Mouse (Mus musculus) gastrocnemius, postnatal 14 days (tissue): ENCODE results near the gene Sez6. TPM values are rescaled to one million over a fixed set of nuclear protein-coding genes. Genes with fewer than 3 reads are reported as not detected.

Experiments
- DNase-seq: peaks from one replicate; pipeline ENCODE4 v3.0.0; 2021; ENCODE audit warnings: mixed read lengths
- intact Hi-C: fragments of 180-260 bp; cut with DNase I; formaldehyde crosslinking; loops from one replicate; pipeline ENCODE4 v1.15.1; 2025; ENCODE audit warnings: low total_unique reads
- total RNA-seq, 2 experiments: library from RNA; stranded (reverse); gene quantifications; 2 replicates each; pipeline ENCODE4 v1.2.3; 2021

Gene Sez6
- total RNA-seq, 2 experiments from 2014 or later: 0.51 to 0.82 TPM

DNA sequence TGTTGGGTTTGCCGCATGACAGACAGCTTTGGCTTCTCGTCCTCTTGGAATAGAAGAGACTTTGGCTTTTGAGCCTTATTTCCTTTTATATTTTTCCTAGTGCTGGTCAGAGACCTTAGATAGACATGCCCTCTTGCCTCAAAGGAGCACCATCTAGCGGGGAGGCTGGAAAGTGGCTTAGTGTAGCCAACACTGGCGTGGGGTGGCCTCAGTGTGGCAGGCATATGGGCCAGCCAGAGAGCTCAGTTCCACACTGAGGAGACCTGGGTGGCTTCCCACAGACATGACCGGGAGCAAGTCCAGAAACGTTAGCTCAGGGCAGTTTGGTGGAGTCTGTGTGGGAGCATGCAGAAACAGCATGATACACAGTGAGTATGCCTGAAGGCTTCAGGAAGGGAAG is 40.1 kb downstream of the Sez6 start:
- no peak for DNase-seq
- intact Hi-C loops: no loop called here

DNA sequence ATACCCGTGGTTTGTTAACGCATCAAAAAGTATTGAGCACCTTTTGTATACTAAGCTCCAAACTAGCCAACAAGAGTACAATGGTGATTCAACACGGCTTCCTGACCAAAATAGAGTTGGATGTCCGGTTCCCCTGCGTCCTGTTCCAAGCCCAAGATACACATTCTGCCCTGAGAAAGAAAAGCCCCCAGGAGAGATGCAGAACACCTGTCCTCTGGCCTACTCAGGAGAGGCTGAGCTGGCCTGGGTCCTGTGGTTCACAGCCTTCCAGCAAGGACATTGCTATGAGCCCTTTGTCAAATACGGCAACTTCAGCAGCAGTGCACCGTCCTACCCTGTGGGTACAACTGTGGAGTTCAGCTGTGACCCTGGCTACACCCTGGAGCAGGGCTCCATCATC is 42.9 kb downstream of the Sez6 start:
- no peak for DNase-seq
- intact Hi-C loops: no loop called here

DNA sequence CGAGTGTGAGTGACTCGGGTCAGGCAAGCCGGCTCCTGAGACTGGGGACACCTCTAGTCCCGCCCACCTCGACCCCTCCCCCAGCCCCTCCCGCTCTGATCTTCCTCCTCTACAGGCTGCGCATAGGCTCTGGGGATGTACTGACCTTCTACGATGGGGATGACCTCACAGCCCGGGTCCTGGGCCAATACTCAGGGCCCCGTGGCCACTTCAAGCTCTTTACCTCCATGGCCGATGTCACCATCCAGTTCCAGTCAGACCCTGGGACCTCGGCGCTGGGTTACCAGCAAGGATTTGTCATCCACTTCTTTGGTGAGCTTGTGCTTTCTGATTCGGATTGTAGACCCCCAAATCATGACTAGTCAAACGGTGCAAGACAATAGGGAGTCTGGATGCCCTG is 43.7 kb downstream of the Sez6 start:
- no peak for DNase-seq
- intact Hi-C loops: no loop called here

DNA sequence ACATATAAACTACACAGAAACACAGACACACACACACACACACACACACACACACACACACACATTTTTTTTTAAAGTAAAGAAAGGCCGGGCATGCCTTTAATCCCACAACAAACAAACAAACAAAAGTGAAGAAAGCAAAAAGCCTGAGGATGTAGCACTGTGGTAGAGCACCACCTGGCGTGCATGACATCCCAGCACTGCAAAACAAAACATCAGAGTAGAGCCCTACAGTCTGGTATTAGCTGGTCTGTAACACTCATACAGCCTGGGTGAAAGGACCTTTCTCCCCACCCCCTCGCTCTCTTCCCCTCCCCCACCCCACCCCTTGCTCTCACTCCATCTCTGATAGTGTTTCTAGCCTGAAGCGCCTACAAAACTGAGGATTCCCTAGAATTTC is 45.3 kb downstream of the Sez6 start:
- DNase-seq: no peak
- intact Hi-C loops: no loop called here

DNA sequence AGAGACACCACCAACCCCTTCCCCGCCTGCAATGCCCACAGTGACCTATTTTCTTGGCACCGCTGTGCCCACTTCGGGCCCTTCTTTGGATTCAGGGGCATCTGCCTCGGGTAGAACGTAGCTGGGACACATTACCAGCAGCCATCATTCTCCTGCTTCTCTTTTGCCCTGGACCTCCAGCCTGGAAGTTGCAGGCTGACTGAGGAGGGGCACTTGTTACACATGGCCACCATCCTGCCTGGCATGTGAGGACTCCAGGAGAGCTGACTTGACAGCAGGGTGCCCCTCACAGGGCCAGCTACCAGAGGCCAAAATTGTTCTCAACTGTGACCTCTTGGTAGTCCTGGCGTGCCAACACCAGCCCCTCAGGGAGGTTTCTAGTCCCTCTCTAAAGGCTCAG is 47.6 kb downstream of the Sez6 start:
- intact Hi-C loops: no loop called here
- no peak for DNase-seq

GRCm38 (mm10) chr11:77979221-77979809 is 48.7 kb downstream of the Sez6 start:
- no peak for DNase-seq
- intact Hi-C loops: no loop called here

DNA sequence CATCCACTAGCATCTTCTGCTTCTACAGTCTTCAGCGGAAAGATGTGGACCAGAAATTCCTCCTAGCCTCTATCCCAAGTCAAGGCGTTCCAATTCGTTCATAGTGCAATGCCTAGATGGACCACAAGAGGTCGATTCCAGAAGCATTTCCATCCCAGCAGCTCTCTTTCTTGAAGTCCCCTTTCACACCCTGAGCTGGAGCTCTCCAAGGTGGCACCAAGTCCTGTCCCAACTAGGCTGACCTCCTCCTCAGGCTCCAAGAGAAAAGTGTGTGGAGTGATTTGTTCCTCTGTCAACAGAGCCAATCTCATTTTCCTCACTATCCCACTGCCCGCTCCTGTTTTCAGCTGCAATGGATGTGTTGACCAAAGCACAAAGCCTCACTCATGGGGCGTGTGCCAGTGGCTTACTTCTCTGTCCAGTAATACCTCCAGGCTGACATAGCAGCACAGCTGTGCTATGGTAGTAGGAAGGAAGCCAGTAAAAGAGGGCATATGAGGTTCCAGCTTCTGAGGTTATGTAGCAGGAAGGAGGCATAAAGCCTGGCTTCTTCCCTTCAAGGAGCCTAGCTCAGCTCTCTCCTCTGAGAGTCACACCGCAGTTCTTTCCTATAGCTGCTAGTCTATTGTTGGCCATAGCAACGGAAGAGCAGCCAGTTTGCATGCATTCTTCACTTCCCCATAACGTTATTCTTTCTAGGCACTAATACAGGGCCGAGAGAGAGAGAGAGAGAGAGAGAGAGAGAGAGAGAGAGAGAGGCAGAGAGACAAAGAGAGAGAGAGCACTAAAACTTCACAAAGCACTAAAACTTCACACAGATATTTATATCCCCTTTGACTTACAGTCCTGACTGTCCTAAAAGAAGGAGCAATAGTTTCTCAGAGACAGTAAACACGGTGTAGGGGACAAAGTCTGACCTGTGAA is 49.9 kb downstream of the Sez6 start:
- no peak for DNase-seq
- intact Hi-C loops: no loop called here

DNA sequence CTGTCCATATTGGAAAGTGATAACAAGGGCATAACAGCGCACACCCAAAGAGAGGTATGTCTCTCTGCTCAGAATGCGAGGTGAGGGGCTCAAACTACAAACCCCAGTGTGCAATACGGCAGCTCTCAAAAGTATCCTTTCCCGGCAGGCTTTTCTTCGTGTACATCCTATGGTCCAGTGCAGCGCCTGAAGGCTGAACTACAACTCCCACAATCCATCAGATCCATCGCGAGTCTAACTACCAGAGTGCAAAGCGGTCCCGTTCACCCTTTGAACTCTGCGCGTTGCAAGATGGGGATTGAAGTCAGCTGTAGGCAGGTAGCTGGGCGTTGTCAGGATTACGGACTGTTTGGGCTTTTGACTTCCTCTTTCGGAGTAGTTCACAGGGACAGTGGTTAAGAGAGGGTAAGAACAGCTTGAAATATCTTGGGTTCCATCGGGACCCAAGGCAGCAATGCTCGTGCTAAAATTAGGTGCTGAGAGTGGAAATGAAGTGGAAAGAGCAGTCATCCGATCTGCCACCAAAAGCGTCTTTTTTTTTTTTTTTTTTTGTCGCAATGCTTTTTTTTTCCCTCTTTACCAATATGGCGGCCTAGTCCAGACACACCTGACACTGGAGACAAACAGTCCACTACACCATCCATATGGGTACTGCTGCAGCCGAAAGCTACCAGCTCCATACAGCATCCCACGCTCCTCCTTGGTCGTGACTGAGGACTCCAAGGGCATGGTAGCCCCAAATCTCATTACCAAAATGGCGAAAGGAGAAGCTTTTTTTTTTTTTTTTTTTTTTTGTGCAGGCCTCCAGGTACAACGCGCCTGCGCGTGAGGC is 51.2 kb downstream of the Sez6 start:
- peak; percentile 90 for DNase-seq
- intact Hi-C loops: no loop called here

DNA sequence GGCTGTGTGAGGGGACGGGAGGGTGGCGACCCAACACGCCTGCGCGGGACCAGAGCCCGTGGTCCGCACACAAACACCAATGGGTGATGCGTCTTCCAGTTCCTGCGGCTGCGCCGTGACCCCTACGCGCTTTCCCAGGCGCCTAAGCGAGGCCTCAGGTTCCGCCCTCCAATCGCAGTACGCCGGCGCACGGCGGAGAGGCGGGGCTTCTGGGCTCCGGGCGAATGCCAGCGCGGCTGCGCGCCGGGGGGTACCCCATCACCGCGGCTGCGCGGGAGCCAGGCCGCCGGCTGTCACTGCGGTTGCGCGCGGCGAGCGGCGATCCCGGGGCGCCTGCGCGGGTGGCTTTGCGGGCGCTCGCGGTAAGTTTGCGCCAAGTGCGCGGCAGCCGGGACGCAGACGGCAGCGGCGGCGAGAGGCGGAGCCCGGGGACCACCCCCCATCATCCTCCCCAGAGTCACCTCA is 51.9 kb downstream of the Sez6 start, which contains the start of gene Phf12:
Gene Phf12, plus strand, starts transcription at position 314 of the 465 bp plus-strand sequence.
- intact Hi-C loops: no loop called here
- DNase-seq: peak; percentile 100

DNA sequence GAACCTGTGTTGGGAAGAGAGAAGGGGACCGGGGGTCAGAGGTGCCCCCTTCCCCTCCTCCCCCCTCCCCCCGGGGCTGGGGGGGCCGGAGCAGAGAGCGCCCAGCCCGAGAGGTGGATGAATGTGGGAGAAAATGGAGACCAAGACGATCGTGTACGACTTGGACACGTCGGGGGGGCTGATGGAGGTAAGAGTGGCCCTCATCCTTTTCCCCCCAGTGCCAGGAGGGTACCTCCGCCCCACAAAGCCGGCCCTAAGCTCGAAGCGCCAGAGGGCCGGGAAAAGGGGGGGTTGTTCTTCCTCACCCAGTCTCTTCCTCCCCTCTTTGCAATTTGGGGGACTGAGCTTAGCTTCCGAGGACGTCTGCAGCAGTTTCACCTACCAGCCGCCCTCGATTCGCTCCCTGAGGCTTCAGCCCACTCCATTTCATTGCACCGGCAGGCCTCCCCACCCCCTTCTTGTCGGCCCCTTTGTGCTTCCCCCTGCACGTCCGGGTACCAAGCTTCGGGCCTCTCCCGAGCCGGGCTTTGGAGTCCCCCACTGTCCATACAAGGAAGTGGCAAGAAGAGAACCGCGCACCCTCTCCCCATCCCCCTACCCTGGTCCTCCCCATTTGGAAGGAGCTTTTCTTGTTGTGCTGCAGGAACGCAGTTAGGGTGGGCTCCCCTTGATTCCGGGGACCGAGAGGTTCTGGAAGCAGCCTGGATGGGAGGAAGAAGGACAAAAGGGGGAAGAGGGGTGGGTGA is 52.8 kb downstream of the Sez6 start:
- intact Hi-C loops: no loop called here
- DNase-seq: peak; percentile 58

DNA sequence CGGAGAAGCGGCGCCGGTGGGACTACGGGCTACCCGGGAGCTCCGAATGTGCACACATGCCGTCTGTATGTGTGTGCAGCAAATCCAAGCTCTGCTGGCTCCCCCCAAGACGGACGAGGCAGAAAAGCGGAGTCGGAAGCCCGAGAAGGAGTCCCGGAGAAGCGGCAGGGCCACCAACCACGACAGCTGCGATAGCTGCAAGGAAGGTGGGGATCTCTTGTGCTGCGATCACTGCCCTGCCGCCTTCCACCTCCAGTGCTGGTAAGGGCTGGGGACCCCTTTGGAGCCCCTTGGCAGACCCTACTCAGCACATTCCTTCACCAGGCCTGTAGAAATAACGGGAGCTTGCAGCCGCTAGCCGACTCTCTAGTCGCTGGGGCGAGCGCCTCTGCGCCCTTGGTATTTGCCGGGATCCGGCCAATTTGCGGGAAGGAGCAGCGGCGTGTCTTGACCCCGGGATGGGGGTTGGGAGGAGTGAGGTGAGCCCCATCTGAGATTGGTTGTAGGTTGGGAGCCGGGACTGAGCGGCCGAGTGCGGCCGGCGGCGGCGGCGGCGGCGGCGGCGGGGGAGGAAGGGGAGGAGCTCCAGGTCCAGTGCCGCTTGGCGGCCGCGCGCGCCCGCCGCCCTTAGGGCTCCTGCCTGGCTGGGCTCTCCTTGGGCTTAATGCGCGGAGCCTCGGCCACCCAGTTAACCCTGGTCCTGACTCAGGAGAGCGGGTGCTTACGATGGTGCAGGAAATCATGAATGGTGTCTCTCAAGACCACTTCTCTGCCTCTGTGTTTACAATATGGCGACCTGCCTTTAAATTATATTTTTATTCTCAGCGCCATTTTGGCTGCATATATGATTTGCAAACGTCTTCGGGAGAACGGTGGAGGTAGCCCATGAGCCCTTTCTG is 53.6 kb downstream of the Sez6 start:
- peak; percentile 73 for DNase-seq
- intact Hi-C loops: no loop called here

DNA sequence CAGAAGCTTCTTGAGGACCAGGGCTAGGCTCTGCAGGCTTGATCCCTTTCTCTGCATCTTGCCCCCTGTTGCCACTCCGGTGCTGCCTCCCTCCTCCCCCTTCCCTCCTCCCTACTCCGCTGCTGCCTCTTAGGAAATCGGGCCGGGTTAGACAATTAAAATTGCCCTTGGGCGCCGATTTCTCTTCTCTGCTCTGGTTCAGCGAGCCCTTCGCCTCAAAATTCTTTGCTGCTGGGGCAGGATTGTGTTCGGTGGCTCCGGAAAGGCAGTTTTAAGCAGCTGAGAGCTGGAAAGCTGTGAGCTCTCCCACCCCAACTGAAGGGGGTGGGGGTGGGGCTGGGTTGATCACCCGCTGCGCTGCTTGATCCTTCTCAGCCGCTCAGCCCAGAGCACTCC is 54.2 kb downstream of the Sez6 start:
- DNase-seq: peak; percentile 30
- intact Hi-C loops: no loop called here

- intact Hi-C loops: no loop called here
- no peak for DNase-seq
Observed at GRCm38 (mm10) chr11:77985541-77986065, 55.0 kb downstream of the Sez6 start.

- no peak for DNase-seq
- intact Hi-C loops: no loop called here
Observed at GRCm38 (mm10) chr11:77989071-77989690, 58.6 kb downstream of the Sez6 start.

GRCm38 (mm10) chr11:77995556-77995955 is 65.0 kb downstream of the Sez6 start:
- no peak for DNase-seq

GRCm38 (mm10) chr11:78006446-78006845 is 75.8 kb downstream of the Sez6 start:
- intact Hi-C loops: no loop called here
- DNase-seq: no peak

More at GRCm38 (mm10) chr11:77995556-77995955, 65.0 kb downstream of the Sez6 start:
- intact Hi-C loops: no loop called here

- intact Hi-C loops: no loop called here
- DNase-seq: peak; percentile 62
Observed at GRCm38 (mm10) chr11:78019676-78020075, 89.1 kb downstream of the Sez6 start.

- no peak for DNase-seq
- intact Hi-C loops: no loop called here
Observed at GRCm38 (mm10) chr11:78023607-78024006, 93.0 kb downstream of the Sez6 start.
